Comparison of ENCODE assay signal across 18 mouse cellular contexts in the genomic region with DNA sequence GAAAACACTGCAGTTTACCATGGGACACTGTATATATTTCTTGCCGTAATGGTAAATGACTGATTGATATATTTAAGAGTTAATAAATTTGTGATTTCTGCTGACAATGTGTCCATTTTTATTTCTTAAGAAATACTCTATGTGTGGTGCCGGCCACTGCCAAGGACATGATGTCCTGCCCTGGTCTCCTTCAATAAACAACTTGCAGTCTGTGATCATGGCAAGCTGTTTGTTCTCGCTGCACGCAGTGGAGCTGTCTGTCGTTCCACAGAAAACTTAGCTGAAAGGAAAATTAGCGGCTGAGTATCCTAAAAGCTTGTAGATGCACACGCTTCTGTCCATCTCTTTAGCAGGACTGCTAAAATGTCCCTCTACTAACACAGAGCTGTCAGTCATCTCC.
"Had no signal": no experiment of that assay in that cellular context is flagged by ENCODE, and none has a peak within 500 bp of the region (broad histone marks: within the 10 kb centered on the region; RNA-seq: fewer than 3 reads in every experiment).

No protein-coding gene starts in this region.

- H3K4me2 ChIP-seq: liver, embryonic 12.5 days; lung, embryonic 15.5 days; midbrain, embryonic 12.5 days; neural tube, embryonic 13.5 days; neural tube, embryonic 15.5 days had no signal

- H3K36me3 ChIP-seq: liver, embryonic 12.5 days; lung, embryonic 15.5 days; midbrain, embryonic 12.5 days had no signal

- ATAC-seq: liver, embryonic 12.5 days; midbrain, embryonic 16.5 days had no signal

- H3K9me3 ChIP-seq: liver, embryonic 12.5 days; lung, embryonic 15.5 days; midbrain, embryonic 10.5 days; midbrain, embryonic 12.5 days; neural tube, embryonic 13.5 days; neural tube, embryonic 15.5 days had no signal

- DNase-seq: midbrain, embryonic 14.5 days; retina, postnatal 1 day; right cerebral cortex, adult 18-20 months; right cerebral cortex, postnatal 25 days; right cerebral cortex, postnatal 4 days; spleen, adult 18-20 months; thymus, adult 18-20 months; thymus, postnatal 14 days; thymus, postnatal 4 days had no signal

- H3K27me3 ChIP-seq: liver, embryonic 12.5 days; lung, embryonic 15.5 days; midbrain, embryonic 12.5 days; neural tube, embryonic 13.5 days; neural tube, embryonic 15.5 days had no signal

- H3K4me1 ChIP-seq: liver, embryonic 12.5 days; lung, embryonic 15.5 days; midbrain, embryonic 10.5 days; midbrain, embryonic 12.5 days; neural tube, embryonic 13.5 days; neural tube, embryonic 15.5 days had no signal

- H3K9ac ChIP-seq: liver, embryonic 12.5 days; liver, embryonic 14.5 days; lung, embryonic 15.5 days; midbrain, embryonic 12.5 days; neural tube, embryonic 13.5 days; neural tube, embryonic 15.5 days had no signal

- H3K27ac ChIP-seq: liver, embryonic 12.5 days; liver, embryonic 14.5 days; lung, embryonic 15.5 days; midbrain, embryonic 10.5 days; midbrain, embryonic 12.5 days; neural tube, embryonic 13.5 days; neural tube, embryonic 15.5 days had no signal

- H3K4me3 ChIP-seq: liver, embryonic 12.5 days; lung, embryonic 15.5 days; midbrain, embryonic 10.5 days; midbrain, embryonic 12.5 days; myocyte; neural tube, embryonic 13.5 days; neural tube, embryonic 15.5 days had no signal
